Mouse (Mus musculus): Measurements from ENCODE around the gene Gm10073. TPM values are rescaled to one million over a fixed set of nuclear protein-coding genes. Genes with fewer than 3 reads are reported as not detected.

Gene Gm10073
- polyA plus RNA-seq, 1 experiment: 1.6 TPM

- Histone ChIP-seq H3K27me3 (ENCODE audit: control insufficient read depth) (no peaks in the 10 kb centered on the region), H3K9me3 (ENCODE audit: control insufficient read depth, low read length) (no peaks in the 10 kb centered on the region), H3K36me3 (ENCODE audit: control insufficient read depth) (no peaks in the 10 kb centered on the region), H3K4me1 (ENCODE audit: control insufficient read depth) (no peaks in the 10 kb centered on the region), H3K4me3 (replicated peaks) (no peak overlapping the region)
- TF ChIP-seq GATA1 (IDR thresholded peaks at IDR 0.05; ENCODE audit: low read length): no peak
- no peak for TF ChIP-seq TAL1 (IDR thresholded peaks at IDR 0.05; ENCODE audit: low read length)
These were observed 30.2 kb downstream of the Gm10073 start for GRCm38 (mm10) chr8:106543043-106543442.

GRCm38 (mm10) chr8:106541002-106541401 is 32.3 kb downstream of the Gm10073 start:
- H3K4me1 ChIP-seq (ENCODE audit: control insufficient read depth): no peaks in the 10 kb centered on the region
- H3K27me3 ChIP-seq (ENCODE audit: control insufficient read depth): no peaks in the 10 kb centered on the region
- TF ChIP-seq GATA1 (IDR thresholded peaks at IDR 0.05; ENCODE audit: low read length) (no peak), TAL1 (IDR thresholded peaks at IDR 0.05; ENCODE audit: low read length) (no peak)

GRCm38 (mm10) chr8:106539193-106539592 is 34.1 kb downstream of the Gm10073 start:
- Histone ChIP-seq H3K4me1 (ENCODE audit: control insufficient read depth) (no peaks in the 10 kb centered on the region), H3K4me3 (replicated peaks) (no peak overlapping the region), H3K9me3 (ENCODE audit: control insufficient read depth, low read length) (no peaks in the 10 kb centered on the region), H3K36me3 (ENCODE audit: control insufficient read depth) (no peaks in the 10 kb centered on the region), H3K27me3 (ENCODE audit: control insufficient read depth) (no peaks in the 10 kb centered on the region)
- no peak for TF ChIP-seq GATA1 (IDR thresholded peaks at IDR 0.05; ENCODE audit: low read length)
- TF ChIP-seq TAL1 (IDR thresholded peaks at IDR 0.05; ENCODE audit: low read length): no peak

More at GRCm38 (mm10) chr8:106541002-106541401, 32.3 kb downstream of the Gm10073 start:
- no peaks in the 10 kb centered on the region for H3K36me3 ChIP-seq (ENCODE audit: control insufficient read depth)
- H3K4me3 ChIP-seq (replicated peaks): no peak overlapping the region
- no peaks in the 10 kb centered on the region for H3K9me3 ChIP-seq (ENCODE audit: control insufficient read depth, low read length)

GRCm38 (mm10) chr8:106535448-106535847 is 37.8 kb downstream of the Gm10073 start:
- H3K36me3 ChIP-seq (ENCODE audit: control insufficient read depth): no peaks in the 10 kb centered on the region
- TF ChIP-seq GATA1 (IDR thresholded peaks at IDR 0.05; ENCODE audit: low read length) (no peak), TAL1 (IDR thresholded peaks at IDR 0.05; ENCODE audit: low read length) (no peak)
- no peaks in the 10 kb centered on the region for H3K4me1 ChIP-seq (ENCODE audit: control insufficient read depth)
- no peaks in the 10 kb centered on the region for H3K27me3 ChIP-seq (ENCODE audit: control insufficient read depth)
- H3K4me3 ChIP-seq (replicated peaks): no peak overlapping the region
- H3K9me3 ChIP-seq (ENCODE audit: control insufficient read depth, low read length): no peaks in the 10 kb centered on the region

GRCm38 (mm10) chr8:106534449-106534848 is 38.8 kb downstream of the Gm10073 start:
- no peaks in the 10 kb centered on the region for H3K4me1 ChIP-seq (ENCODE audit: control insufficient read depth)

GRCm38 (mm10) chr8:106533709-106534108 is 39.6 kb downstream of the Gm10073 start:
- H3K4me1 ChIP-seq (ENCODE audit: control insufficient read depth): no peaks in the 10 kb centered on the region
- H3K36me3 ChIP-seq (ENCODE audit: control insufficient read depth): no peaks in the 10 kb centered on the region
- TF ChIP-seq GATA1 (IDR thresholded peaks at IDR 0.05; ENCODE audit: low read length) (no peak), TAL1 (IDR thresholded peaks at IDR 0.05; ENCODE audit: low read length) (no peak)
- no peak overlapping the region for H3K4me3 ChIP-seq (replicated peaks)
- H3K9me3 ChIP-seq (ENCODE audit: control insufficient read depth, low read length): peaks cover 7% of the 10 kb centered on the region; the same call in 1 of the 2 replicates
- H3K27me3 ChIP-seq (ENCODE audit: control insufficient read depth): no peaks in the 10 kb centered on the region

More at GRCm38 (mm10) chr8:106534449-106534848, 38.8 kb downstream of the Gm10073 start:
- Histone ChIP-seq H3K36me3 (ENCODE audit: control insufficient read depth) (no peaks in the 10 kb centered on the region), H3K4me3 (replicated peaks) (no peak overlapping the region), H3K9me3 (ENCODE audit: control insufficient read depth, low read length) (peaks cover 5% of the 10 kb centered on the region; the same call in 1 of the 2 replicates), H3K27me3 (ENCODE audit: control insufficient read depth) (no peaks in the 10 kb centered on the region)
- TF ChIP-seq GATA1 (IDR thresholded peaks at IDR 0.05; ENCODE audit: low read length) (no peak), TAL1 (IDR thresholded peaks at IDR 0.05; ENCODE audit: low read length) (no peak)

- peaks cover 16% of the 10 kb centered on the region for H3K9me3 ChIP-seq (ENCODE audit: control insufficient read depth, low read length)
- H3K4me3 ChIP-seq (replicated peaks): no peak overlapping the region
- no peaks in the 10 kb centered on the region for H3K27me3 ChIP-seq (ENCODE audit: control insufficient read depth)
- H3K36me3 ChIP-seq (ENCODE audit: control insufficient read depth): no peaks in the 10 kb centered on the region
- no peaks in the 10 kb centered on the region for H3K4me1 ChIP-seq (ENCODE audit: control insufficient read depth)
- TF ChIP-seq GATA1 (IDR thresholded peaks at IDR 0.05; ENCODE audit: low read length): no peak
- no peak for TF ChIP-seq TAL1 (IDR thresholded peaks at IDR 0.05; ENCODE audit: low read length)
These were observed 42.7 kb downstream of the Gm10073 start for GRCm38 (mm10) chr8:106530566-106530965.

GRCm38 (mm10) chr8:106529885-106530482 is 43.3 kb downstream of the Gm10073 start:
- Histone ChIP-seq H3K4me3 (replicated peaks) (no peak overlapping the region), H3K27me3 (ENCODE audit: control insufficient read depth) (no peaks in the 10 kb centered on the region), H3K4me1 (ENCODE audit: control insufficient read depth) (no peaks in the 10 kb centered on the region), H3K9me3 (ENCODE audit: control insufficient read depth, low read length) (peaks cover 16% of the 10 kb centered on the region), H3K36me3 (ENCODE audit: control insufficient read depth) (no peaks in the 10 kb centered on the region)
- TF ChIP-seq GATA1 (IDR thresholded peaks at IDR 0.05; ENCODE audit: low read length) (no peak), TAL1 (IDR thresholded peaks at IDR 0.05; ENCODE audit: low read length) (no peak)

GRCm38 (mm10) chr8:106528596-106529249 is 44.5 kb downstream of the Gm10073 start:
- Histone ChIP-seq H3K4me1 (ENCODE audit: control insufficient read depth) (no peaks in the 10 kb centered on the region), H3K27me3 (ENCODE audit: control insufficient read depth) (no peaks in the 10 kb centered on the region), H3K36me3 (ENCODE audit: control insufficient read depth) (no peaks in the 10 kb centered on the region), H3K9me3 (ENCODE audit: control insufficient read depth, low read length) (peaks cover 16% of the 10 kb centered on the region), H3K4me3 (replicated peaks) (no peak overlapping the region)
- TF ChIP-seq TAL1 (IDR thresholded peaks at IDR 0.05; ENCODE audit: low read length) (no peak), GATA1 (IDR thresholded peaks at IDR 0.05; ENCODE audit: low read length) (no peak)

Measured in erythroblast, embryonic 14.5 days (primary cell).